Mouse (Mus musculus): ENCODE results near the gene Furin. TPM values are rescaled to one million over a fixed set of nuclear protein-coding genes. Genes with fewer than 3 reads are reported as not detected.
A peak's percentile ranks its signal among the peaks of the same experiment; 100 is the strongest.

The Furin gene
- polyA plus RNA-seq, 1 experiment from 2014 or later, result 4.7 TPM

DNA sequence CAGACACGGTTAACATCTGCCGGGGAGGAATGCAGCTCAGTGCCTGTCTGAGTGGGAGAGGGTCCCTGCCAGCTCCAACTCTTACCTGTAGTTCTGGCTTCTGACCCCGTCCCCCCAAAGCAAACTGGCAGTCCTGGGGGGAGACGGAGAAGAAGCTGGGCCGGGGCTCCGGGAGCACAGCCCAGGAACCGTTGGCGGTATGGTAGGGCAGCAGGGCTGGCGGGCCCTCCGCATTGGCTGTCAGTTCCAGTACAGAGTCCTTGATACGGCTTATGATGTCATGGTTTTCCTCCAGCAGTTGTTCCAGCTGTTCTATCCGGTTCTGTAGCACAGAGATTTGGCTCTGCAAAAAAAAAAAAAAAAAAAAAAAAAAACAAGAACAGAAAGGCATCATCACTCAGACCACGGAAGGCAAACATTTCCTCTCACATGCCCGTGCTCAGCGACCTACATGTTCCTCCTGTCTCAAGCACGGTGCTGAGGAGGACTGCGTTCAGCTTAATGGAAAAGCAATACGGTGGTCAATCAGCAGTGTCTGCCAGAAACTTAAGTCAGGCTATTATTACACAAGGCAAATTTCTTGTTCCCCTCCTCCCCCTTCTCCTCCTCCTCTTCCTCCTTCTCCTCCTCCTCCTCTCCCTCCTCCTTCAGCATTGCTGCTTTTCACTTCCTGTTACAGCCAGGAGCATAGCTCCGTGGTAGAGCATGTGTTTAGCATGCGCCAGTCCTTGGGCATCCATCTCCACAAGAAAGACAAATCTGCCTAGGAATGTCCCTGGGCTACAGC is 36.4 kb downstream of the Furin start:
- peak overlapping the region; percentile 73 for H3K4me2 ChIP-seq
- peaks cover 21% of the 10 kb centered on the region for H3K4me1 ChIP-seq (replicated peaks)
- peak overlapping the region; percentile 87; the same call in 1 of the 2 replicates for H3K4me3 ChIP-seq
- H3K36me3 ChIP-seq, result peaks cover 43% of the 10 kb centered on the region
- peak overlapping the region; percentile 94 for H3K9ac ChIP-seq
- H3K27ac ChIP-seq (replicated peaks), result no peak overlapping the region
- H3K9me3 ChIP-seq, result no peaks in the 10 kb centered on the region
- ATAC-seq (ENCODE audit: low read depth), result no peak
- 85% methylated on average over 20 of the region's 20 CpGs for WGBS
- no peaks in the 10 kb centered on the region for H3K27me3 ChIP-seq

DNA sequence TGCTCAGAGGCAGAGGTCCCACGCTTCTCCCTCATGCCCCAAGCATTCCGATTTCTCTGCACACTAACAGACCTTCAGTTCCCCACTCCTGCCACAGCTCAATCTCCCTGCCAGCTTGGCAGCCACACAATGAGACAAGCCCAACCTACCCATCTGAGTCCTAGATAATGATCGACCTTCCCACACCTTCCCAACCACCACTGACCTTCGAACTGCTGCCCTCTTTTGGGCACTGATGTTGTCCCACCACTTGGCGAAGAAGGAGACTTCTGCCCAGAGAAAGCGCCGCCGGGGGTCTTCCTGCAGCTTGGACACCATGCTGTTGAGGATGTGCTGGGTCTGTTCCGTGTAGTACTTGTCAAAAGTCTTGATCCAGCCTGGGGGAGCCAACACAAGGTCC is 37.2 kb downstream of the Furin start:
- H3K4me2 ChIP-seq, result no peak overlapping the region
- WGBS, result 90% methylated on average over 9 of the region's 9 CpGs
- ATAC-seq (ENCODE audit: low read depth), result no peak
- no peak overlapping the region for H3K27ac ChIP-seq (replicated peaks)
- H3K9ac ChIP-seq, result no peak overlapping the region
- H3K4me1 ChIP-seq (replicated peaks), result peaks cover 21% of the 10 kb centered on the region
- no peak overlapping the region for H3K4me3 ChIP-seq
- H3K27me3 ChIP-seq, result no peaks in the 10 kb centered on the region
- H3K36me3 ChIP-seq, result peaks cover 51% of the 10 kb centered on the region
- H3K9me3 ChIP-seq, result no peaks in the 10 kb centered on the region

DNA sequence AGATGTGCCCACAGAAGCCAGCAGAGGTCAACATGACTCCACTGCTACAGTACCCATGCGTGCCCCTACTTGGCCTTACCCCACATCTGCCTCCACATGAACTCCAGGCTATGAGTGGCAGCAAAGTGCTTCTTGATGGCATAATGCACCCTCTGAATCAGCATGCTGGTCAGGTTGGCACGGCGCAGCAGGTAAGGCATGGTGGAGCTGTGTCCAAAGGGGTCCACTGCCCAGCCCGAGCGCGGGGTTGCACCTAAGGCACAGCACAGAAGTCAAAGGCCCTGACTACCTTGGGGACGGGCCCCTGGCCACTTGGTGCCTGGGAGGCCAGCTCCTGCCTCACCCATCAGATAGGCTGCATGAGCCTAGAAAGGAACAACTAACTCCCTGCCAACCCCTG is 38.0 kb downstream of the Furin start:
- Histone ChIP-seq H3K36me3 (peaks cover 59% of the 10 kb centered on the region), H3K4me3 (no peak overlapping the region), H3K9ac (no peak overlapping the region), H3K4me2 (no peak overlapping the region), H3K4me1 (replicated peaks) (peaks cover 21% of the 10 kb centered on the region), H3K27ac (replicated peaks) (no peak overlapping the region), H3K27me3 (no peaks in the 10 kb centered on the region), H3K9me3 (no peaks in the 10 kb centered on the region)
- no peak for ATAC-seq (ENCODE audit: low read depth)
- WGBS, result 95% methylated on average over 7 of the region's 7 CpGs

DNA sequence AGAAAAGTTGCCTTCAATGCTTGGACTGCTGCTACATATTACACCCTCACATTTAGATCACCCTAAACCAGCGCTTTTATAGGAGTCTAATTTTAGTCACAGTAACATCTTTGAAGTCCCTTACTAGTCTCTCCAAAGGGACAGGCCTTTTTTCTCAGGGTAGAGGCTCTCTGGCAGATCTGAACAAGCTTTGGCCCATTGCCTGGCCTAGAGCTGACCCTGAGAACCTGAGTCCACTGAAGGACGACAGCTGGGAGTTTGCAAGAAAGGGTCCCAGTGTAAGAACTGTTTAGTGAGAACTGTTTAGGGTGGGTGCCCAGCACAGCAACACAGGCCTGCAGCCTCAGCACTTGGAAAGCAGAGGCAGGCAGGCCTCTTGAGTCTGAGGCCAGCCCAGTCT is 39.5 kb downstream of the Furin start:
- Histone ChIP-seq H3K27me3 (no peaks in the 10 kb centered on the region), H3K4me2 (no peak overlapping the region), H3K9ac (no peak overlapping the region), H3K27ac (replicated peaks) (no peak overlapping the region), H3K4me1 (replicated peaks) (peaks cover 21% of the 10 kb centered on the region), H3K9me3 (no peaks in the 10 kb centered on the region), H3K36me3 (peaks cover 73% of the 10 kb centered on the region), H3K4me3 (no peak overlapping the region)
- ATAC-seq (ENCODE audit: low read depth), result no peak
- WGBS, result 88% methylated on average over 2 of the region's 2 CpGs

DNA sequence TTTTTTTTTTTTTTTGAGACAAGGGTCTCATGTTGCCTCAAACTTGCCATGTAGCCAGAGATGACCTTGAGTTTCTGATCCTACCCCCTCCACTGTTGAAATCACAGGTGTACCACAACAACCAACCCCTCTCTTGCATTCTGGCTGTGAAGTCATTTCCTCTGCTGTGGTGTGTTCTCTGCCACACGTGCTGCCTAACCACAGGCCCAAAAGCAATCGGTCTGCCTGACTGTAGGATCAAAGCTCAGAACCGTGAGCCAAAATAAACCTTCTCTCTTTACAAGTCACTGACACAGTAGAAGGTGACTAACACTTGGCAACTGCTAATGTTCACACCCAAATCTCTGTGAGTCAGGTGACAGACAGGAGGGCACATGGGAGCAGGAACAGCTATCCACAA is 44.8 kb downstream of the Furin start:
- no peaks in the 10 kb centered on the region for H3K27me3 ChIP-seq
- H3K9ac ChIP-seq, result no peak overlapping the region
- 67% methylated on average over 3 of the region's 3 CpGs for WGBS
- H3K4me2 ChIP-seq, result no peak overlapping the region
- H3K4me1 ChIP-seq (replicated peaks), result peaks cover 18% of the 10 kb centered on the region
- peaks cover 96% of the 10 kb centered on the region for H3K36me3 ChIP-seq
- H3K4me3 ChIP-seq, result no peak overlapping the region
- H3K9me3 ChIP-seq, result no peaks in the 10 kb centered on the region
- no peak overlapping the region for H3K27ac ChIP-seq (replicated peaks)
- ATAC-seq (ENCODE audit: low read depth), result no peak

DNA sequence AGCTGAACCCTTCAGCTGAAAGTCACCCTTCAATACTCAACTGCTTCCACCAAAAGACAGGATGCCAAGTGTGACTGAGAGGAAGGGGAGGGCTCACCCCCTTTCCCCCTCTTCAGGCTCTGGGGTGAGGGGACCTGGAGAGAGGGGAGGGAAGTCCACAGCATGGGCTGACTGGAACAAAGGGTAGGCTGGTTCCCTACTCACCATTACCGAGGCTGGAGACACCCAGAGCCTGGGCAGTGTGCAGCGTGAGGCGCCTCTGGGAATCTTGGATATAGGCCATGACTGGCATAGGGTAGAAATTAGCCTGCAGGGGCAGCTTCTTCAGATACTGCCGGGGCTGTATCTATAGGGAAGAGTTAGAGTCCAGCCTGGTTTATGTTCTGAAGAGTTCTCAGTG is 47.2 kb downstream of the Furin start:
- Histone ChIP-seq H3K27ac (replicated peaks) (no peak overlapping the region), H3K4me3 (no peak overlapping the region), H3K4me2 (no peak overlapping the region), H3K9me3 (no peaks in the 10 kb centered on the region), H3K27me3 (no peaks in the 10 kb centered on the region), H3K4me1 (replicated peaks) (peaks cover 18% of the 10 kb centered on the region), H3K9ac (no peak overlapping the region), H3K36me3 (peaks cover 95% of the 10 kb centered on the region)
- WGBS, result 62% methylated on average over 4 of the region's 4 CpGs
- no peak; the same call in 1 of the 2 replicates for ATAC-seq (ENCODE audit: low read depth)

DNA sequence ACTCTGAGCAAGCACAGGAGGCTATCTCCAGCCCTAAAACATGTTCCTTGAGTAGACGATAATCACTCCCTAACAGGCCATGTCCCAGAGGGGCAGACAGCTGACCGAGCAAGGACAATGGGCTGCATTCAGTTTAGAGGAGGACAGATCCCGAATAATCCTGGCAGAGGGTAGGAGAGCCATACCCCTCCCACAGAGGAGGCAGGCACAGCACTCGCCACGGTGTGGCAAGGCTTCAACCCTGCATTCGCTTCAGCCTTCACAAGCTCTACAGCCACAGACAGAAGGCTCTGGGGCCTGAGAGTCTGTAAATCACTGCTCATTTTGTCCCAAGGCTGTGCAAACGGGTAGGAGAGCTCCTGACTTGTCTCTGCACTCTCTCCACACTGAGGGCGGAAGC is 48.1 kb downstream of the Furin start:
- ATAC-seq (ENCODE audit: low read depth), result peak; percentile 59; the same call in 1 of the 2 replicates
- H3K27me3 ChIP-seq, result no peaks in the 10 kb centered on the region
- WGBS, result 17% methylated on average over 8 of the region's 8 CpGs
- H3K4me1 ChIP-seq (replicated peaks), result peaks cover 18% of the 10 kb centered on the region
- peaks cover 95% of the 10 kb centered on the region for H3K36me3 ChIP-seq
- no peaks in the 10 kb centered on the region for H3K9me3 ChIP-seq
- peak overlapping the region; percentile 54 for H3K27ac ChIP-seq (replicated peaks)
- no peak overlapping the region for H3K4me3 ChIP-seq
- 0 out of 2 replicates have a peak overlapping the region, but pooled peaks have one; percentile 22 for H3K9ac ChIP-seq
- H3K4me2 ChIP-seq, result no peak overlapping the region

DNA sequence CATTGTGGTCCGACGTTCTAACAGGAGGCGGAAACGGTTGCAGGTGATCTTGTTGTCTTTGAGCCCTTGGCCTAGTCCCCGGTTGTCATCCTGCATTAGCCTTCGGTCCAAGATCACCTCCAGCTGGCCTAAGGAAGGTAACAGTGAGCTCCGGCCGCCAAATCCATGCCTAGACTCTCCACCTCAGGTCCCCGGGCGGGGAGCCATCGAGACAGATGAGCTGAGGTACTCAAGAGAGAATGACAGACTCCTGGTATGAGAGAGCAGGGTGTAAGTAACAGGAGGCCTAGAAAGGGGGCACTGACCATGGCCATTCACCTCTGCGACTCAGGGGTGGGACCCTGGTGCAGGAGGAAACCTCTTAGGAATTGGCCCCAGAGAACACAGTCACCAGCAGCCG is 48.9 kb downstream of the Furin start:
- ATAC-seq (ENCODE audit: low read depth), result no peak
- no peaks in the 10 kb centered on the region for H3K27me3 ChIP-seq
- H3K4me1 ChIP-seq (replicated peaks), result peaks cover 18% of the 10 kb centered on the region
- H3K4me3 ChIP-seq, result no peak overlapping the region
- no peaks in the 10 kb centered on the region for H3K9me3 ChIP-seq
- peaks cover 94% of the 10 kb centered on the region for H3K36me3 ChIP-seq
- H3K4me2 ChIP-seq, result no peak overlapping the region
- no peak overlapping the region for H3K9ac ChIP-seq
- peak overlapping the region; percentile 54 for H3K27ac ChIP-seq (replicated peaks)
- 86% methylated on average over 13 of the region's 13 CpGs for whole genome bisulfite sequencing

DNA sequence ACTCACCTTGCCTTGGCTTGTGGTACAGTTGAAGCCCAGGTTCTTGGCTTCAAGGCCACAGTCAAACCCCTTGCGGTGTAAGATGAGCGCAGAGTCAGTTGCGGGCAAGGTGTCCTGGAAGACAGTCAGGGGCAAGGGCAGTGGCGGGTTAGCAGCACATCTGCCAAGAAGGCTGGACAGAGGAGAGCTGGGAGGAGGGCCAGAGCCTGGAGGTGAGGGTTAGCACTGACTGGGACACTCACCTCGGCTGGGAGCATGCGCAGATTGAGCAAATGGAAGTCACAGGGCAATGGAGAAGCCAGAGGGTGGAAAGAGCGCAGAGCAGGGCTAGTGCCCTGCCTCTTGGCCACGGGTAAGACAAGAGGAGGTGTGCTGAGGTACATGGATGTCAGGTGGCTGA is 52.3 kb downstream of the Furin start:
- WGBS, result 96% methylated on average over 8 of the region's 8 CpGs
- Histone ChIP-seq H3K9ac (no peak overlapping the region), H3K36me3 (peaks cover 82% of the 10 kb centered on the region), H3K4me2 (no peak overlapping the region), H3K4me1 (replicated peaks) (peaks cover 18% of the 10 kb centered on the region), H3K4me3 (no peak overlapping the region), H3K27me3 (no peaks in the 10 kb centered on the region), H3K27ac (replicated peaks) (no peak overlapping the region), H3K9me3 (no peaks in the 10 kb centered on the region)
- ATAC-seq (ENCODE audit: low read depth), result no peak

DNA sequence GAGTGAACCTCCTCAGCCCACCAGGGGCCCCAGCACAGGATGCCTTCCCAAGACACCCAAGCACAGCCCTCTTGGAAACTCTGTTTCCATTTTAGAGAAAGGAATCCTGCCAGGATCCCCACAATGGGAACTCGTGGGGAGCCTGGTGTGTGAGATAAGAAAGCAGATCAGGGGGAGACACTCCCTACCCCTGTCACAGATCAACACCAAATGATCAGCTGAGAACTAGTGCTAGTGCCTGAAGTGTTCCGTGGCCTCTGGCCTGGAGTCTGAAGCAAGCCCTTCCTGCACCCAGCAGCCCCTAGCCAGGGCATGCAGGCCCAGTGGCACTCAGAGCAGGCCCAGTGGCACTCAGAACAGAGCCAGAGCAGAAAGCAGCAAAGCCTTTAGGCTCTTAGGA is 54.4 kb downstream of the Furin start:
- H3K9me3 ChIP-seq, result no peaks in the 10 kb centered on the region
- ATAC-seq (ENCODE audit: low read depth), result no peak

DNA sequence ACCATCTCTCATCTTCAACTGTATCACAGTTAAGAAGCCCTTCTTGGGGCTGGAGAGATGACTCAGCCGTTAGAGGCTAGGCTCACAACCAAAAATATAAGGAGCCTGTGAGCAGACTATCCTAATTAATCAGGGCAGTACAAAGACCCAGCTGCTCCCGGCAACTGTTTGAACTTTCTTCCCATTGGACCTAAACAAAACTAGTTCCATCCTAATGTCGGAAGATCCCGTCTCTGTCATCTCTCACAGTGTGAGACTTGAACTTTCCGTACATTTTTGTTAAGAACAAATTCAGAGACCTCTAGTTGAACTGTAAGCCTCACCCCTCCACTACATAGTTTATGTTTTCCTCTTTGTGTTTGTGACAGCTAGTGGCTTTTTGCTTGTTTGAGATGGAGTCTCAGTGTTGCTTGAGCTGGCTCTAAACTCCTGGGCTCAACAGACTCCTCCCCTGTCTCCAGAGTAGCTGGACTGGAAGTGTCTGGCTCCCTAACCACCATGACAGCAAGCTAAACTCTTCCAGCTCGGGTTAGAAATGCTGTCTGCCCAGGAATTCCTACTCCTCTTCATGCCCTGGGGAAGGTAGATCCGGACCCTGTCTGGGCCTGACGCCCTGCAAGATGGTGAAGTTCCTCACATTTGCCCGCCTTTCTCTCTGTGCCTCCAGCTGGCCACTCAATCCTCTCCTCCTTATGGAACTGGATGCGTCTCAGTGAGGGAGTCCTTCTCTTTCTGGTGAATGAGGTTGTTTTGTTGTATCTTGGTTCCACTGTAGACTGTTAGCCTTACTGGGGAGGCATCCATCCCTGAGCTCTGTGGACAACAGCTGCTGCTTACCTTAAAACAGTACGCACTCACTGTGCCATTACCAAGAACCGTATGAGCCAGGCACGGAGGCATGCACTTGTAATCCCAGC is 57.3 kb downstream of the Furin start:
- no peak overlapping the region for H3K4me2 ChIP-seq
- ATAC-seq (ENCODE audit: low read depth), result no peak

More for the DNA sequence above, 54.4 kb downstream of the Furin start:
- H3K9ac ChIP-seq, result no peak overlapping the region
- H3K27me3 ChIP-seq, result no peaks in the 10 kb centered on the region
- H3K36me3 ChIP-seq, result peaks cover 61% of the 10 kb centered on the region
- H3K4me1 ChIP-seq (replicated peaks), result peaks cover 15% of the 10 kb centered on the region; the same call in 1 of the 2 replicates
- H3K27ac ChIP-seq (replicated peaks), result no peak overlapping the region
- WGBS, result 77% methylated on average over 2 of the region's 2 CpGs
- H3K4me3 ChIP-seq, result no peak overlapping the region
- H3K4me2 ChIP-seq, result no peak overlapping the region

DNA sequence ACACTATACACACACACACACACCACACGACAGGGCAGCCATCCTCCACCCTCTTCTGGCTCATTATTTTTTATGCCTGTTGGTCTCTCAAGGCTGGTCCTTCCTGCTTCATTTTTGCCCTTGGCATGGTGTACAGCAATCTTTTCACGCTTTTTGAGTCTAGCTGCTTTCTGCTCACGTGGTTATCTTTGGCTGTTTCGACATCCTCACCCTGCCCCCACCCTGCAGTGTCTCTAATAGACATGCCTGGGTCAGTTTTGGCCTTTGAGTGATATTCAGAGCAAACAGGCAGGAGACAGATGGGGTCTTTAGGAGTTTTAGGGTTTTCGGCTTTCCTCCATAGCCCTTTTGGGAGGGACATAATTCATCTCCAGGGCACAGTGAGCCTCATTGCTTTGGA is 58.4 kb downstream of the Furin start:
- no peak overlapping the region for H3K27ac ChIP-seq (replicated peaks)
- 81% methylated on average over 5 of the region's 5 CpGs for WGBS
- H3K4me3 ChIP-seq, result no peak overlapping the region

More for the DNA sequence above, 57.3 kb downstream of the Furin start:
- Histone ChIP-seq H3K36me3 (peaks cover 37% of the 10 kb centered on the region), H3K4me1 (replicated peaks) (peaks cover 22% of the 10 kb centered on the region), H3K27ac (replicated peaks) (peak overlapping the region; percentile 57), H3K4me3 (no peak overlapping the region), H3K9me3 (no peaks in the 10 kb centered on the region), H3K27me3 (no peaks in the 10 kb centered on the region), H3K9ac (no peak overlapping the region)
- 62% methylated on average over 13 of the region's 13 CpGs for WGBS

More for the DNA sequence above, 58.4 kb downstream of the Furin start:
- Histone ChIP-seq H3K9ac (no peak overlapping the region), H3K27me3 (no peaks in the 10 kb centered on the region), H3K9me3 (no peaks in the 10 kb centered on the region), H3K36me3 (peaks cover 27% of the 10 kb centered on the region), H3K4me1 (replicated peaks) (peaks cover 32% of the 10 kb centered on the region), H3K4me2 (no peak overlapping the region)
- no peak for ATAC-seq (ENCODE audit: low read depth)
